Mouse (Mus musculus) forebrain, embryonic 10.5 days (tissue): ENCODE results near the gene Gm49378. TPM values are rescaled to one million over a fixed set of nuclear protein-coding genes. Genes with fewer than 3 reads are reported as not detected.

Source experiments
- DNase-seq: peaks from one replicate; pipeline ENCODE4 v3.0.0-alpha.2; 2017; ENCODE audit warnings: low spot score; ENCODE audit errors: extremely low spot score
- H3K27ac ChIP-seq: fragments of 300-500 bp; sonication (generic); 2 replicates; pipeline ENCODE4 v1.5.1; 2016; ENCODE audit warnings: mild to moderate bottlenecking
- H3K27me3 ChIP-seq: fragments of 300-500 bp; sonication (generic); 2 replicates; pipeline ENCODE4 v1.6.1; 2016; ENCODE audit warnings: mild to moderate bottlenecking; ENCODE audit not compliant: poor library complexity, severe bottlenecking
- H3K36me3 ChIP-seq: fragments of 300-500 bp; sonication (generic); replicated peaks from 2 replicates; pipeline ENCODE4 v1.6.1; 2016; ENCODE audit warnings: mild to moderate bottlenecking, moderate library complexity
- H3K4me1 ChIP-seq: fragments of 300-500 bp; sonication (generic); 2 replicates; pipeline ENCODE4 v1.6.1; 2016
- H3K4me3 ChIP-seq: fragments of 300-500 bp; sonication (generic); 2 replicates; pipeline ENCODE4 v1.5.1; 2016; ENCODE audit warnings: mild to moderate bottlenecking, moderate library complexity
- H3K9me3 ChIP-seq: fragments of 300-500 bp; sonication (generic); 2 replicates; pipeline ENCODE4 v1.6.1; 2016; ENCODE audit warnings: mild to moderate bottlenecking, moderate library complexity
- WGBS: fragments of 180-500 bp; shearing (Covaris S2); methylation state at CpG from one replicate; pipeline ENCODE4 v1.1.7; 2016; 5-methylcytosine and 5-hydroxymethylcytosine counted together
- polyA plus RNA-seq: library from polyadenylated mRNA; unstranded; fragments of >200 nt; fragmentation: Nextera tagmentation; extraction: Ambion mirVana; gene quantifications from 2 replicates; pipeline ENCODE4 v1.2.1, GENCODE M21; 2016

The Gm49378 gene
- polyA plus RNA-seq, 1 experiment from 2014 or later = 0.98 TPM

DNA sequence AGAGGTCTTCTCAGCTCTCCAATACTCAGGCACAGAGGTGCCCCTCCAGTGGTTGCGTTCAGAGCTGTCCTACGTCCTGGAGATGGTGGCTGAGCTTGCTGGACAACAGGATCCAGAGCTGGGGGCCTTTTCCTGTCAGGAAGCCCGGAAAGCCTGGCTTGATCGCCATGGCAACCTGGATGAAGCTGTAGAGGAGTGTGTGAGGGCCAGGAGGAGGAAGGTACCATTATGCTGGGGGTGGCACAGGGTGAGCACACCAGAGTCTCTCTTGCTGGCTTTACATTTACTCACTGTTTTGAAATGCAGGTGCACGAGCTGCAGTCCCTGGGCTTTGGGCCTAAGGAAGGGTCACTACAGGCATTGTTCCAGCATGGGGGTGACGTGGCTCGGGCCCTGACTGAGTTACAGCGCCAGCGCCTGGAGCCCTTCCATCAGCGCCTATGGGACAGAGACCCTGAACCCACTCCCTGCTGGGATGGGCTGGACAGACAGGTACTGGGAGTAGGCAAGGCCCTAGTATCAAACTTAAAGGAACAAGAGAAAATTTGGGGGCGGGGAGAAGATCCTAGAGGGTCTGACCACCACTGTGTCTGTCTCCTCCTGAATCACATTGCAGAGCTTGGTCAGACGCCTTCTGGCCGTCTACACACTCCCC lies 41.5 kb downstream of the Gm49378 start:
- Histone ChIP-seq H3K4me3 (no peak overlapping the region), H3K27ac (no peak overlapping the region), H3K27me3 (no peaks in the 10 kb centered on the region), H3K4me1 (peaks cover 33% of the 10 kb centered on the region), H3K9me3 (no peaks in the 10 kb centered on the region), H3K36me3 (peaks cover 76% of the 10 kb centered on the region)
- DNase-seq = no peak
- WGBS = 84% methylated on average over 13 of the region's 13 CpGs

DNA sequence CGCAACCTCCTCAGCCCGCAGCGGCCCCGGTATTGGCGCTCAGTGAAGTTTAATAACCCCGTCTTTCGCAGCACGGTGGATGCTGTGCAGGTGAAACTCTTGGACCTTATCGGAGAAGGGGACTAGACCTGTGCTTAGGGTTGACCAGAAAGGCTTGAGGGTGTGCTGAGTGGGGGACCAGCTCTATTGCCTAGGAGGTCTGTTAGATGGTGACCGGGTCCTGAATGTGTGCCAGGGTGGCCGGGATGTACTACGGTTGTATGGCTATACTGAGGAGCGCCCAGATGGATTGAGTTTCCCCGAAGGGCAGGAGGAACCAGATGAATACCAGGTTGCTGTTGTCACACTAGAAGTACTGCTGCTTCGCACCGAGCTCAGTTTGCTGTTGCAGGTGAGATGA lies 45.5 kb downstream of the Gm49378 start:
- Histone ChIP-seq H3K27me3 (no peaks in the 10 kb centered on the region), H3K9me3 (no peaks in the 10 kb centered on the region), H3K4me1 (peaks cover 49% of the 10 kb centered on the region), H3K27ac (peak overlapping the region; percentile 93), H3K4me3 (peak overlapping the region; percentile 94), H3K36me3 (peaks cover 50% of the 10 kb centered on the region)
- DNase-seq = no peak
- WGBS = 10% methylated on average over 16 of the region's 16 CpGs

DNA sequence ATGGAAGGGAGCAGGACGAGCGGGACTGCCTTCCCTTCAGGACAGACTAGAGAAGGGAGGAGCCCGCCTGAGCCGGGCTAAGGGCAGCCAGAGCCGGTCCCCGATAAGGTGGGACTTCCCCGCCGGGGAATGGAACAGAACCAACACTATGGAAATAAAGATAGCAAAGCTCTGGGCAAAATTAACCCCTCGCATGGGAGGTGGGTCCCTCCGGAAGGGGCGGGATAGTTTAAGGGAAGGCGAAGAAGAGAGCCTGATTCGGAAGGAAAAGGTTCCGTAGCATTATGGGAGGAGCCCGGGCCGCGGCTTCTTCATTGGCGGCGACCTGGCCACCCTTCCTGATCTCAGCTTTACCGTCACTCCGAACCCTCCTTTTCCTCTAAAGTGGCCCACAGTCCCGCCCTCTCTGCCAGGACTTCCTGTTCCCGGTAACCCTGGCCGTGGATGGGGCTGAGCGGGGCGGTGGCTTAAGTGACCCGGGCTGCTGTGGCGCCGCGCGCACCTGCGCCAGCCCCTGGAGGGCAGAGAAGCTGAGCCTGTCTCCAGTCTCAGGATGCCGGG lies 46.3 kb downstream of the Gm49378 start, which contains the start of gene Rnf31:
Rnf31 (plus strand) TSS at position 378 of the 561 bp plus-strand sequence.
- peak; percentile 93 for DNase-seq
- under 1% methylated on average over 33 of the region's 33 CpGs for WGBS
- Histone ChIP-seq H3K27me3 (no peaks in the 10 kb centered on the region), H3K27ac (peak within 1 kb of the TSS; percentile 93), H3K36me3 (peaks cover 47% of the 10 kb centered on the region), H3K9me3 (no peaks in the 10 kb centered on the region), H3K4me1 (peaks cover 48% of the 10 kb centered on the region), H3K4me3 (peak within 1 kb of the TSS; percentile 94)

DNA sequence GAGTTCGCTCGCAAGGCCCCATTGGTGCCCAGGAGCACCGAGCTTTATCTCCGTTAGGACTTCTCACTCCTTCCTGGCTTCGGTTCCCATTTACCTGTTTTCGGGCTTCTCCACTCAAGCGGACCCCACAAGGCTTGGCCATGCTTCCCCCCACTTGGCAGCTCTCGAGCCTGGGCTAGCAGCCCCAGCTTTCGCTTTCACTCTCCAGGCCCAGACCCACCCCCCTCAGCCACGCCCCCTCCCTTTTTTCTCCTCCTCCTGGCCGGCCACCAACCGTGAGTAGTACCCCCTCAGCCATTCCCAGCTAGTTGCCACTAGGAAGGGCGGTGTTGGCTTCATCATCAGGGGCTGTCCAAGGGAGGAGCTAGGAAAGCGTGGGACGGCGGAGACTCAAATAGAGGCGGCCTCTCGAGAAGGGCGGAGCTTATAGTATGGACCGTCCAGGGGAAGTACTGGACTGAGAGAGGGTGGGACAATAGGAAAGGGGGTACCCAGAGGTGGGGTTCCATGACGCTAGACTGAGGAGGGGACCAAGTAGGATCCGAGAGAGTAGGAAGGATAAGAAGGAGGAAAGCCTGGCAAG lies 46.9 kb downstream of the Gm49378 start, which contains the start of gene Psme2:
Psme2 (minus strand) TSS at position 366 of the 583 bp plus-strand sequence.
- Histone ChIP-seq H3K27ac (peak within 1 kb of the TSS; percentile 93), H3K4me3 (peak within 1 kb of the TSS; percentile 94), H3K36me3 (peaks cover 41% of the 10 kb centered on the region), H3K9me3 (no peaks in the 10 kb centered on the region), H3K27me3 (no peaks in the 10 kb centered on the region), H3K4me1 (peaks cover 43% of the 10 kb centered on the region)
- peak; percentile 92 for DNase-seq
- 1% methylated on average over 22 of the region's 22 CpGs for WGBS

DNA sequence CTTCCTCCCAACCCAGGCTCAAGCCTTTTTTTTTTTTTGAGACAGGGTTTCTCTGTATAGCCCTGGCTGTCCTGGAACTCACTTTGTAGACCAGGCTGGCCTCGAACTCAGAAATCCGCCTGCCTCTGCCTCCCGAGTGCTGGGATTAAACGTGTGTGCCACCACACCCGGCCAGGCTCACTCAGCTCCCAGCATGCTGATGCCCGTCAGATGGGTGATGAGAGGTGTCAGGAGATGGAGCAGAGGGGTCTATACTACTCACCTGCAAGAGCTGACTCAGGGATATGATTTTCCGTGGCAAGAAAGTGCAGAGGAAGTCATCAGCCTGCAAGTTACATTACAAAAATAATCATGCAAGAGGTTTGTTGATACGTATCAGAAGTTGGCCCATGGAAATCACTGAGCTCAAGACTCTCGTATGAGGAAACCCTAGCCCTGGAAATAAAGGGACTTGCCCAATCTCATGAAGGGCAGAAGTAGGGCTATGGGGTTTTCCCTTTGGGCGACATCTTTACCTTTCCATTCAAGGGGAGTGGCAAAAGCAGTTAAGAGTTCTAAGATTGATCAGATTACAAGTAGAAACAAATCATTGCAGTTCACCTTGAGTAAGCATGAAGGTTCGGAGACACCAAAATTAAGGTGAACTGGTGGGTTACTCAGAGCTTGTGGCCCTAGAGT lies 47.8 kb downstream of the Gm49378 start:
- H3K27me3 ChIP-seq = peaks cover 1% of the 10 kb centered on the region; the same call in 1 of the 2 replicates
- WGBS = 91% methylated on average over 11 of the region's 11 CpGs
- H3K36me3 ChIP-seq = peaks cover 32% of the 10 kb centered on the region
- H3K27ac ChIP-seq = peak overlapping the region; percentile 93
- DNase-seq = no peak
- no peaks in the 10 kb centered on the region for H3K9me3 ChIP-seq
- peak overlapping the region; percentile 94 for H3K4me3 ChIP-seq
- peaks cover 48% of the 10 kb centered on the region for H3K4me1 ChIP-seq

DNA sequence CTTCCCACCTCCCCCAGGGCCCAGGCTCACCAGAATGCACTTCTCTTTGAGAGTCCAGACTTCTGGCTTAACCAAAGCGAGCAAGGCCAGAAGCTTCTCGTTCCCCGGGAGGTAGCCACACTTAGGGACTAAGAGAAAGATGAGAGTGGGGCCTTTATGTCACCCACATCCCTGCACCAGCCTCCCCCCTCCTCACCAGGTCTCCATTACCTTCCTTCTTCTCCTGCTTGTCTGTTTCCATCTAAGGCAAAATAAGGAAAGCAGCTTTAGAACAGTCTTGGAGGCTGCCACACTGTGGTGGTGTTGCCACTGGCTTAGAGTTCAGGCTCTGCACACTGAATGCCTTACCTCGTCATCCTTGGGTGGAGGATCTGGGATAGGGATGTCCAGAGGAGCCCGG lies 48.4 kb downstream of the Gm49378 start:
- H3K27ac ChIP-seq = no peak overlapping the region
- peaks cover 26% of the 10 kb centered on the region for H3K36me3 ChIP-seq
- H3K4me3 ChIP-seq = no peak overlapping the region
- no peaks in the 10 kb centered on the region for H3K9me3 ChIP-seq
- DNase-seq = no peak
- H3K27me3 ChIP-seq = peaks cover 8% of the 10 kb centered on the region
- H3K4me1 ChIP-seq = peaks cover 55% of the 10 kb centered on the region
- WGBS = 95% methylated on average over 5 of the region's 5 CpGs

DNA sequence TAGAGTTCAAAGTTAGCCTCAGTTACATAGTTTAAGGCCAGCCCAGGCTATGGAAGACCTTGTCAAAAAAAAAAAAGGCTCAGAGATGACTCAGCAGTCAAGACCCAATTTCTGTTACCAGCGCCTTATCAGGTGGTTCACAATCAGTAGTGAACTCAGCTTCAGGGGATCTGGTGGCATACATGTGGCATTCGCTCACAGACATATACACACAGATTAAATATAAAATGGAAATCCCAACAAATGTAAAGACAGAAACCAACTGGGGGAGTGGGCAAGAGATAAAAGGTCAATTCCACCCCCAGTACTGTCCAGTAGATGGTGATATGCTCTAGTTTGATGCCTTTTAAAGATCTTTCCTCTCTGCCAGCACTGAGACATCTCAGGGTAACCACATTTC lies 51.5 kb downstream of the Gm49378 start:
- 88% methylated on average over 2 of the region's 2 CpGs for WGBS
- Histone ChIP-seq H3K36me3 (peaks cover 25% of the 10 kb centered on the region), H3K27me3 (peaks cover 18% of the 10 kb centered on the region), H3K4me3 (no peak overlapping the region), H3K9me3 (no peaks in the 10 kb centered on the region), H3K27ac (no peak overlapping the region), H3K4me1 (peaks cover 36% of the 10 kb centered on the region)
- no peak for DNase-seq

DNA sequence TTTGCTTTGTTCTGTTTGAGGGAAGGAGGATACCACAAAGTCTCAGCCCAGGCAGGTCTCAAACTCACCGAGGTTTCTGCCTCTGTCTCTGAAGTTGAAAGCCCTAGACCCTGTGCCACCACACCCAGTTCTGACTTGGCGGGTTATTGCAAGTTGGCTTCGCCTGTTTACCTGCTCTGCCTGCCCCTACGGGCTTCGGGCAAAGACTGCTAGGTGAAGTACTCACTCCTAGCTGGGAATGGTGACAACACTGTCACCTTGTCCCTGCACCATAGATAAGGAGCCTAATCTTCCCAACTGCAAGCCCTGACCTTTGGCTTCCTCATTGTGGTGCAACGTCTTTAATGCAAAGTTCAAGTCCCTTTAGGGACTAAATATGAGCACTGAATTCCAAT lies 52.1 kb downstream of the Gm49378 start:
- Histone ChIP-seq H3K36me3 (peaks cover 31% of the 10 kb centered on the region), H3K9me3 (no peaks in the 10 kb centered on the region), H3K27me3 (peaks cover 18% of the 10 kb centered on the region), H3K4me1 (peaks cover 34% of the 10 kb centered on the region), H3K27ac (peak overlapping the region; percentile 74; the same call in 1 of the 2 replicates), H3K4me3 (peak overlapping the region; percentile 67; the same call in 1 of the 2 replicates)
- DNase-seq = no peak
- 64% methylated on average over 6 of the region's 6 CpGs for WGBS

DNA sequence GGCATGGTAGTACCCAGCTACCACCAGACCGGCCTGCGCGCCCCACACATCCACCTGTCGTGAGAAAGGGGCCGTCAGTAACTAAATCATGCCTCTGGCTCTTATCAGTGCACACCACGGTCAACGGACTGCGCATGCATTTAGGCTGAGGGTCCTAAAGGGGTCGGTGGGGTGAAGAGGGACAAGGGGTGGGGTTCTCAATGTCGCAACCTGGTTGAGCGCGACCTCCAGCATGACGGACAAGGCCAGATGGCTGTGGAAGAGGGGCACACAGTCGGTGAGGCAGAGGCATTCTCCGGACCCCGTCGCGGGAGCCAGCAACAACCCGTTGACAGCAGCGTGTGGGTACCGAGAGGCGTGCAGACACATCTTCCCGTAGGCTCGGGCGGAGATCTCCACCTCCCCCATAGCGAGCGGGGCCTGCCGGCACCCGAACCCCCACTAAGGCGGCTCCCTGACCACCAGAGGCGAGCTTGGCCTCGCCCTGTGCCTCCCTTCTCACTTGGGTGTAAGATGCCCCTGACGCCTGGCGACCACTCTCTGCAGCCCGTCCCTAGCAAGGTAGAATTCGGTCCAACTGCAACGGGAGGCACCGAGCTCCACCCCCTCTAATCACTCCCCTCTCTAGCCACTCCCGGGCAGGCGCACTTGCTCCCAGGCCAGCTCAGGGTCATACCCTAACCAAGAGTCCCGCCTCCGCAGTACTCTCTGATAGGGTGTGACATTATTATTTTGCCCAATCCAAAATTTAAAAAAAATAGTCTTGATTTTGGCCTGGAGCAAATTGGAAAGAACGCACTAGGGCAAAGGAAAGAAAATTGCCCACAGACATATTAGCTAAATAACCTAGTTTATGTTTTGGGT lies 52.8 kb downstream of the Gm49378 start, which contains the start of gene Emc9:
Emc9 (minus strand) TSS at position 601 of the 864 bp plus-strand sequence.
- Histone ChIP-seq H3K27me3 (peaks cover 18% of the 10 kb centered on the region), H3K36me3 (peaks cover 38% of the 10 kb centered on the region), H3K9me3 (no peaks in the 10 kb centered on the region), H3K4me3 (peak within 1 kb of the TSS; percentile 67), H3K27ac (peak within 1 kb of the TSS; percentile 74), H3K4me1 (peaks cover 28% of the 10 kb centered on the region)
- WGBS = 2% methylated on average over 43 of the region's 43 CpGs
- peak; percentile 64 for DNase-seq

DNA sequence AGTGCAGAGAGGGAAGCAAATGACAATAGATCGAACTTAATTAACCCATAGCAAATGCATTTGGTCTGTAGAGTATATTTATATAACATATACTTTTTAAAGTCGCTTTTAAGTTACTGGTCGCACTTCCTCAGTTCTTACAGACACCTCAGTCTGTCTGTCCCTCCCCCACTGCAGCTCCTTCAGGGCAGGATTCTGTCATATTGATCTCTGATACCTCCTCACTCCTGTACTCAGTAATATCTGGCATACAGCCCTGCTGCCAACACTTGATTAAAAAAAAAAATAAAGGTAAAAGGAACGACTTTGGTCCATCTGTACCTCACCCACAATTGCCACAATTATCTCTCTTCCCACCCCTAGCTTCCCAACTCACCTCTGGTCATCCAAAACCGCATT lies 53.4 kb downstream of the Gm49378 start:
- H3K4me1 ChIP-seq = peaks cover 22% of the 10 kb centered on the region
- H3K36me3 ChIP-seq = peaks cover 40% of the 10 kb centered on the region
- DNase-seq = no peak
- H3K27me3 ChIP-seq = peaks cover 18% of the 10 kb centered on the region
- WGBS = 33% methylated on average over 5 of the region's 5 CpGs
- no peaks in the 10 kb centered on the region for H3K9me3 ChIP-seq
- no peak overlapping the region for H3K27ac ChIP-seq
- peak overlapping the region; percentile 67 for H3K4me3 ChIP-seq

DNA sequence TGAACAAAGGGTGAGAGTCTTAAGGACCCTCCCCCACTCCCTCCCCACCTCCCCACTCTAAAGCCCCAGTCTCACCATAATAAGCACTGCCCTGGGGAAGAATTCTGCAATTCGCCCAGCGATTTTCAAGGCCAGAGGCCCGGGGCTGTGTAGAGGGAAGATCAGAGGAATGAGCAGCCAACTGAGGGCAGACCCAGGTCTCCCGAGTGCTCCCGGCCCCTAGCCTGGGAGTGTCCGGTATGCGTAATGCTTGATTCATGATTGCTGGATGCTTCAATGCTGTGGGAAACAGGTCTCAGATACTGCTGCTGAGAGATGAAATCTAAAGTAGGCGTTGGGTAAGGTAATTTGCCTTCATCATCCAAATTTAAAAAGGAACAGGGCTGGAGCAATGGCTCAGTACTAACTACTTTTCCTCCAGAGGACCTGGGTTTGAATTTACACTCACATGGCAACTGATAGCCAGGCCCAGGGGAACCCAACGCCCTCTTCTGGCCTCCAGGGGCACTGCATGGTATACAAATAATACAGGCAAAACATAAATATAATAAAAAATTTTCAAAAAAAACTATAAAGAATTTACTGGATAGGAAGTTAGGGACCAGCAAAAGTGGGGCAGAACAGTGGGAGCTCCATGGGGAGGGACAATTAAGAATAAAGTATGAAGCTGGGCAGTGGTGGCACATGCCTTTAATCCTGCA lies 55.6 kb downstream of the Gm49378 start:
- Histone ChIP-seq H3K4me3 (no peak overlapping the region), H3K36me3 (peaks cover 28% of the 10 kb centered on the region), H3K27ac (no peak overlapping the region), H3K27me3 (peaks cover 18% of the 10 kb centered on the region), H3K9me3 (no peaks in the 10 kb centered on the region), H3K4me1 (peaks cover 38% of the 10 kb centered on the region)
- DNase-seq = no peak
- WGBS = 78% methylated on average over 9 of the region's 9 CpGs
